ENCODE assay signal across 8 mouse cellular contexts in the genomic region with DNA sequence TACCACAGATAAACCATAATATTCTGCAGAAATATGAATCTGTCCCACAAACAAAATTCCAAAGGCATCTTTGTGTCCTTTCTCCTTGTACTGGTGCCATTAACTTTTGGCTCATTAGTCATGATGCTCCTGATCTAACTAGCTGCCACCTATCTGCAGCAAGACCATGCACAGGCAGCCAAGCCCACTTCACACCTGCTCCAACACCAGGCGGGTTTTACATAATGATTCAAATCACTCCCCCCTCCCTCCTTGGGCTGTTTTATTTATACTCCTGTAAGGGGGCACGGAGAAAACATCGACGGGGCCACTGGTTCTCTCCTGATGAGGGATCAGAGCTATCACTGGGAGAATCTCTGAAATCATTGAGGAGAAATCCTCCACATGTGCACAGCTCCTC. TPM values are rescaled to one million over a fixed set of nuclear protein-coding genes. Genes with fewer than 3 reads are reported as not detected.
DNase-seq lines count a peak whose midpoint lies in the region; ATAC-seq and TF ChIP-seq lines count a peak whose summit lies in the region.

No protein-coding gene starts in this region.

- peak overlapping the region; percentile 92; the same call in 1 of the 2 replicates for H3K4me2 ChIP-seq in intestine, embryonic 16.5 days (ENCODE audit: low read depth, low read length)

- WGBS in intestine, embryonic 16.5 days: 24% methylated on average over 4 of the region's 4 CpGs

- no peaks in the 10 kb centered on the region for H3K27me3 ChIP-seq in intestine, embryonic 16.5 days (replicated peaks; ENCODE audit: control insufficient read depth, insufficient read depth, low read length)

- H3K36me3 ChIP-seq in intestine, embryonic 16.5 days (ENCODE audit: control insufficient read depth, insufficient read depth, low read length): no peaks in the 10 kb centered on the region

- H3K4me1 ChIP-seq in intestine, embryonic 16.5 days (ENCODE audit: control insufficient read depth, insufficient read depth, low read length): peaks cover 16% of the 10 kb centered on the region

- intact Hi-C loops in left cerebral cortex, adult 2 months (cut with DNase I): loop anchor here (5.0 kb wide), 2 partner anchors 258 to 388 kb away; no protein-coding TSS in a partner anchor
- intact Hi-C loops in left cerebral cortex, postnatal 10 days (cut with DNase I): loop anchor here (5.0 kb wide), 1 partner anchor 258 kb away; no protein-coding TSS in a partner anchor

- H3K9me3 ChIP-seq in intestine, embryonic 16.5 days (ENCODE audit: control insufficient read depth, low read length): no peaks in the 10 kb centered on the region

- peak; percentile 15 for DNase-seq in cerebellum, adult 11 months
- no peak for DNase-seq in cerebellum, adult 8-10 months
- no peak for DNase-seq in left cerebral cortex, adult 2 months (ENCODE audit: extremely low spot score in 1 of 2, low spot score in 2 of 2)
- no peak for DNase-seq in left cerebral cortex, postnatal 10 days (ENCODE audit: extremely low spot score in 1 of 2, low spot score in 2 of 2)
- peak; percentile 18 for DNase-seq in retina, embryonic 14.5 days (ENCODE audit: low spot score)
- DNase-seq in adrenal gland, postnatal 14 days: no peak
- no peak for DNase-seq in natural killer cell, adult 2 months (ENCODE audit: low spot score in 2 of 2)

- TF ChIP-seq CTCF in left cerebral cortex, adult 2 months (IDR thresholded peaks at IDR 0.05): peak; percentile 3; the same call in 1 of the 2 replicates

- no peak overlapping the region; the same call in 1 of the 2 replicates for H3K9ac ChIP-seq in intestine, embryonic 16.5 days (ENCODE audit: low read depth, low read length)

- H3K27ac ChIP-seq in left cerebral cortex, adult 2 months: peak overlapping the region; percentile 94; the same call in 1 of the 2 replicates
- H3K27ac ChIP-seq in intestine, embryonic 16.5 days (ENCODE audit: low read length): no peak overlapping the region

- no peak overlapping the region for H3K4me3 ChIP-seq in left cerebral cortex, adult 2 months
- H3K4me3 ChIP-seq in intestine, embryonic 16.5 days (ENCODE audit: low read length): no peak overlapping the region

- ATAC-seq in intestine, embryonic 16.5 days: no peak

RNA-seq across cellular contexts. Expression of a gene that starts 1.2 kb away (rescaled TPM):
- total RNA-seq in left cerebral cortex, adult 2 months (2021): 10 to 100 TPM; 83.3 to 93.1 TPM
- 10 to 100 TPM; 56.6 to 60.5 TPM for total RNA-seq in left cerebral cortex, postnatal 10 days (2021)
- 3.9 and 4.0 TPM in 2 replicates for polyA plus RNA-seq in intestine, embryonic 16.5 days (2015; fragmentation: Nextera tagmentation; extraction: Ambion mirVana)
- 31.4 and 36.7 TPM in 2 replicates for total RNA-seq in adrenal gland, postnatal 14 days (2021)

Comparison
In these comparisons a context has a peak if more than half of its experiments do, and no peak if none do; other contexts are left out.
1. DNase-seq: peak in cerebellum, adult 11 months (single experiment) and retina, embryonic 14.5 days (single experiment); none in cerebellum, adult 8-10 months (single experiment), left cerebral cortex, adult 2 months (0 of 2), left cerebral cortex, postnatal 10 days (0 of 2), adrenal gland, postnatal 14 days (single experiment) and natural killer cell, adult 2 months (0 of 2).